Mouse (Mus musculus) lung, postnatal 25 days (tissue): ENCODE results near the gene Abhd12.

Experiments
- DNase-seq: peaks from one replicate; pipeline ENCODE4 v3.0.0; 2022; ENCODE audit warnings: low spot score

Abhd12 gene

DNA sequence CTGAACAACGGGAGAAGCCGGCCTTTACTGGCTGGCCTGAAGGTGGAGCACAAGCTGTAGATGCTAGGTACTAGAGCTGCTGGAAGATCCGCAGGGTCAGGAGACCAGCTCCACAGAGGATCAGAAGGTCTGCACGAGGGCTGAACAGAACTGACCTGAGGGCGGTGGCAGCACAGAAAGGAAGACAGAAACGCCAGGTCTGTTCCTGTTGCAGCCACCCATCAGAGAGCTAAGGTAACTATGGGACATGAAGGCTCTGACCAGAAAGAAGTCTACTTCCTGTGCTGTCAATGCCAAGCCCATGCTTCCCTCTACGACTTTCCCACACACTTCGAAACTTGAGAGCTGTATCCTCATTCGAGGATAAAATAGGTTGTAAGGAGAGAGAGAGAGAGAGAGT, 53.3 kb downstream of the Abhd12 start:
- DNase-seq: no peak

DNA sequence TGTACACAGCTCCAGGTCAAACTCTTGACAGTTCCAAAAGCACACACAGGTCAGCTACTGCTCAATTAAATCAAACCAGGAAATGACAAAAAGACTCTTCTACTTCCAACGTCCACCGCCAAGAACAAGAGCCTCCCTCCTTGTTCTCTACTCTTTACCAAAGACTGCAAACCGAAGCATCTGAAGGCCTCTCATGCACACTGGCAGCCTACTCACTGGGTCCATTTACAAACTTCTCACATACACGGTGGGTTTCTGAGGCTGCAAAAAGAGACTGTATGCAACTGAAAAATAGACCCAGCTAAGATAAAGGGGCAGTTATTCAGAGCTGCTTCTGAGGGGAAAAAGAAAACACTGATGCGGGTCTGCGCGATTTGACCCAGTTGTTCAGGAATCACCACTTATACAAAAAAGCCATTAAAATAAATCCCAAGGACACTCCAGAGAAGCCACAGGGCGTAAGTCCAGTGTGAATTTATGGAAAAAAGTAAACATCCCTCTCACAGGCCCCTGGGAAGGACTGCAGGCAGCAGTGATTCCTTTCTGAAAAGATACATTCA, 57.0 kb downstream of the Abhd12 start:
- DNase-seq: no peak

DNA sequence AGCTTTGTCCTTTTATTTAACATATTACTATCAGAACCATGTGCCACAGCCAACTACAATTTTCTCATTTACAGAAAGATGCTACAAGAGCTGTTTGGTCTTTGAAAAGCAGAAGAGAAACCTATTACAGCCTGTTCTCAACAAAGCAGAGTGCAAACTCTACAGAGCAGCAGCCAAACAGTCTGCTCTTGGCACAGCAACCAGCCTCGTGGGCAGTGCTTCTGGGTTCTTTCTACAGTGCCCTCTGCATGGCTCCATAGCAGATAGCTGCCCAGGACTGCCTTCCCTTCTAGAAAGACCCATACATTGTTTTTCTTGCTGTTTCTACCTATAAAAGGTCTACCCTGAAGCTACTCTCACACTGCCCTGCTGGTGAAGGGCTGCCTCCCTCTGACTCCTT, 59.7 kb downstream of the Abhd12 start:
- DNase-seq: no peak

- DNase-seq: no peak
These were observed 62.5 kb downstream of the Abhd12 start for GRCm38 (mm10) chr2:150842049-150842461.

- DNase-seq: no peak
These were observed 63.4 kb downstream of the Abhd12 start for GRCm38 (mm10) chr2:150841109-150841508.

DNA sequence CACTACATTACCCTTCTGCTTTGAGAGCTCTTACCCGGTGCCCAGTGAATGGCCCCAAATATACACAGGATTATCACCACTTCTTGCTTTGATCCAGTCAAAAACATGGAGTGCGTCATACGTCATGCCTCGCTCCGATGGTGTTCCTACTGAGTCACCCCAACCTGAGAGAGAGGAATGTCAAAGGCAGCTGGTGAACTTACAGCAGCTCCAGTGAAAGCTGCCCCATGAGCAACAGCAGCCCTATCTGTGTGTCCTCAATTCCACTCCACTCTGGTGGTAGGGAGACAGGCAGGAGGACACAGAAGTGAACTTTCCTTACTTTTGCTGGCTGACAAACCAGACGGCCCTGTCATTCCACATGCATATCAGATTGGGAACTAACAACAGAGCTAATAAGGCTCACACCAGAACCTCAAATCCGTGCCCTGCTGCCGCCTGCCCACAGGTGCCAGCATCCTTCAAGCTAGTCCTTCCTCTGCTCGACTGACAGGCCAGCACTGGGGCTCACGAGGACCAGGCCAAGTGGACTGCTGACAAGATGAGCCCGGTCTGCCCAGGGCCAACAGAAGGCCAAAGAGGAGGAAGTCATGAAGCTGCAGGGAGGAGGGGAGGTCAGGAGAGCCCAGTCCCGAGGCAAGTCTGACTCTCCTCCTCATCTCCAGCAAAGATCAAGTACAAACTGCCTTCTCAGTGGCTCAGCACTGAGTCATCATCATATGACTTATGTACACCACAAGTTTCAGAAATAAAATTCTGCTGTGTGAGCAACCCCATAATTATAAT, 64.7 kb downstream of the Abhd12 start:
- no peak for DNase-seq

DNA sequence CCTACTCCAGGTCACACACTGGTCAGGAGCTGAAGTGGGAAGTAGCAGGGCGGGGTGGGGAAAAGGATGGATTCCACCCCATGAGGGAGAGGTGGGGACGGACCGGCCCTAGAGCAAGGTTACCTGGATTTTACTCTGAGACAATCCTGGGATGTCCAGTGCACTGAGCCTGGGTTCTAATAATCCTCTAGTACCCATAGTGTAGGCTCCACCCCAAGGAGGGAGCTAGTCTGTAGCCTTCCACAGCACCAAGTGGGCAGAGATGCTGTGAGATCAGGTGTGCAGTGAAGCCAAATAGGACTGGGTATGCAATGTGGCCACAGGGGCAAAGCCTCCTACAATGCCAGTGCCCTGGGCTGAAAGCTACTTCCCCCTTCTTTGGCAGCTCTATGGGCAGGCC, 66.8 kb downstream of the Abhd12 start:
- no peak for DNase-seq

DNA sequence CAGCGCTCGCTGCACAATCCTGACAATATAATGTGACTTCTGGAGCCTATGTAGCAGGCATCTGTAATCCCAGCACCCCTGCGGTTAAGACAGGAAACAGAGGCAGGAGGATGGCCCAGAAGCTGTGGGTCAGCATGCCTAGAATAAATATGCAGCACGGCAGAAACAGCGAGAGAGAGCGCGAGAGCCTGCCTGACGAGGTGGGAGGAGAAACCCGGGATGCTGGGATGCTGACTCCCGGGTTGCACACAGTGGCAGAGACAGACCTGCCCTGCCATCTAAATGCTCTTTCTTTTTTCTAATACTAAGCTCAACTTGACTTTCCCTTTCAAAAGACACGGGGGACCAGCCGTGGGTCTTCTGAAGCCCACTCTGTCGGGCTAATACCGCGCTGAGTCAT, 67.6 kb downstream of the Abhd12 start:
- DNase-seq: no peak

- DNase-seq: no peak
These were observed 68.6 kb downstream of the Abhd12 start for GRCm38 (mm10) chr2:150835975-150836374.

DNA sequence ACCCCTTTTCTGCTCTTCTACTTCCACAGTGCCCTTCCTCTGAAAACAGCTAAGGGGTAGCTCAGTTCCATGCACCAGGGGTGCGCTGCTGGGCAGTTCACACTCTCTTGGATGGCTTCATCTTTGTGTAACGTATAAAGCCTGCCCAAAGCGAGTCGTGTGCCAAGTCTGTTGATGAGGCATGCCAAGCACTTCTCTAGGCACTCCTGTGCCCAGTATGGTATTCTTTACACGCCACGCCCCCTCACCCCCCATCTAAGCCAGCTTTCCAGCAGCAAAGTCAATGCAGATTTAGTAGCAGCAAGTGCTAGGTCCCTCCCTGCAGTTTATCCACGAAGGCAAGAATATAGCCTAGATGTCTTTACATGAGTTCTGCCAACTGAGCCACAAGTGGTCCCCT, 69.9 kb downstream of the Abhd12 start:
- no peak for DNase-seq

DNA sequence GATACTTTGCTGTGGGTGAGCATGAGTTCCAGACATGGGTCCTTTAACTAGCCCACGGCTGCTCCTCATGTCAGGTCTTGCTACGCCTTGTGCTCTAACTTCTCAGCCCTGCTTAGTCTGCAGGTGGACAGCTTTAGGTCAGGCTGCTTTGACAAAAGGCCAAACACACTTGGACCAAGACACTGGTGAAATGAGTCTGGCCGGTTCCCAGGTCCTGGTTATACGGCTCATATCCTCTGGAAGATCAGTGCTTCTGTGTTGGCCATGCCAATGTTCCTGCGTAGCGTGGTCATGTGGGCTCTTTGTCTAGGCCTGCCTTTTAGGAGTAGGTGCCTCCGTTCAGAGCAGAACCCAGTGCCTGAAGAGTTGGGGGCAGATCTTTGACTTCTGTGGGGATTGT, 72.5 kb downstream of the Abhd12 start:
- no peak for DNase-seq

DNA sequence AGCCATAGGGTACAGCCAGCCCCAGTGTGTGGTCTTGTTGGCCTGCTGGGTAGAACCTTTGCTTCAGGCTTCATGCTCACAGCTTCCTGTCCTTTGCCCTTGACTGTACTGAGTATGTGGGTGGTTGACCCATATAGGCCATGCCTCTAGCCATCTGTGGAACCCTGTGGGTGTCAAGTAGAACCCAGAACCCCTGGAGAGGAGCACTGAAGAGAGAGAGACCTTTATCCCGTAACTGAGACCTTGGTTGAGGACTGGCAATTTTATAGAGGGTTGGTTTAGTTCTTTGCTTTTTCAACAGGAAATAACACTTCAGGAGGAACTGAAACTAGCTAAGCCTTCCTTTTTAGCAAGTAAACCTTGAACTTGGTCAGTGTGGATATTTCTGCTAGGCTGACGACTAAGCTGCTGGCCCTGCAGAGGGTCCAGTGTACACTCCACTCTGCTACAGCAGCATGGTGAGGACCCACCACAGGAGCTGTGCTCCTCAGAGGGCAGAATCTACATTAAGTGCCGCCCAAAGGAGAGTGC, 73.6 kb downstream of the Abhd12 start:
- no peak for DNase-seq

DNA sequence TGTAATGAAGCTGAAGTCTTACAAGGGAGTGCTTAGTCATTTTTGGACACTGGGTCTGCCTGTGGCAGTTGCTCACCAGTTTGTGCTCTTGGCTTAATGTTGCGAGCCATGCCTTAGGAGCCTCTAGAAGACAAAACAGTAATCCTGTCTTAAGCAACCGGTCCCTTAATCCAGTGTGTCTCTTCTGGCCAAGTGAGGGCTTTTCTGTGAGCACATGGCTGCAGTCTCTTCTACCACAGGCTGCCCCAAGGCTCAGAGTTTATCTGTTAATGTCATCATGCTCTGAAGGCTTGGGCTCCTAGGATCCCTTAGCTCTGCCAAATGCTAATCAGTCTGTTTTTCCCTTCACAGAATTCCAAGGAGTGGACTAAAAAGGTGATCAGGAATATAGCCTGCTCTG, 74.5 kb downstream of the Abhd12 start:
- no peak for DNase-seq

DNA sequence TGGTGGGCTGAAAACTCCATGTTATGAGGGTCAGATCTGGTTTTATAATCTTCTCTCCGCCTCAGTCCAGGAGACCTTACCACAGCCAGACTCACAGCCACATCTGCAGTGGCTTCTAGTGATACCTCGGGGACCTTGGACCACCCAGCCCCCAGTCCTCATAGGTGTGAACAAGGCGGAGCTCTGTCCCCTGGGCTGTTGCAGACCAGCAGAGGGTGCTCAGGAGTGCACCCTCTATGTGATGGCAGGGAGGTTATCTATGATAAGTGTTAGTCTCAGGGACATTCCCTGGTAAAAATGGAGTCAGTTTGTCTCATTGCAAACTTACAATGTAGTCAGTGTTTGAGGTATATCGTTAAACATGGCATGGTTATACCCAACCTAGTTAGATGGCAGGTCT, 75.9 kb downstream of the Abhd12 start:
- no peak for DNase-seq

DNA sequence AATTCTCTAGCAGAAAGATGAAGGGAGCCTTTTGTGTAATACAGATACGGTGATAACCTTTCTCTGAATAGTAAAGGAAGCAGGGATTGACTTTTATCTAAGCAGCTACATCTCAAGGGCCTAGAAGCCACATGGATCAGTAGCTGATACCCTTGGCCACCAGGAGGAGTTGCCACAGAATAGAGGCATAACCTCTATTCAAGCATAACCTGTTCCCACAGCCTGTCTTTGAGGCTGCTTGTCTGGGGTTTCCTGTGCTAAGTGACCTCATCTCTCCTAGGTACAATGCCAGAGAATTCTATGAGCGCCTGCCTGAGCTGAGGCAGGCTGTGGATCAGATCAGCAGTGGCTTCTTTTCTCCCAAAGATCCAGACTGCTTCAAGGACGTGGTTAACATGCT, 76.4 kb downstream of the Abhd12 start:
- no peak for DNase-seq

DNA sequence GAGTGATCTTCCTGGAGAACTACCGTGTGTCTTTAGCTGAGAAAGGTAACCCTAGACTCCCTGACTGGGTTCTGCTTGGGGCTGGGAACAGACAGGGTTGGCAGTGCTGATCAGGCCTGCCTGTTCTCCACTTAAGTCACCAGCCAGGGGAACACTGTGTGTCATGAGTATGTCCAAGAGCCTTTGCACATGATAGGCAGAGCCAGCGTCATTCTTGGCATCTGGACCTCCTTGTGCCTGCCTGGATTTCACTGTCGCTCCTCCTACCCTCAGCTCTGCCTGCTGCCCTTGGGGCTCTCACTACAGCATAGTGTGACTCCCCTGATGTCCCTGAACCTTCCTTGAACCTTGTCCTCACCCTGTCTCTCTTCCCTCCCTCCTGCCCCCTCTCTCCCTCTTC, 78.1 kb downstream of the Abhd12 start:
- DNase-seq: no peak

- DNase-seq: no peak
These were observed 81.6 kb downstream of the Abhd12 start for GRCm38 (mm10) chr2:150822987-150823386.

DNA sequence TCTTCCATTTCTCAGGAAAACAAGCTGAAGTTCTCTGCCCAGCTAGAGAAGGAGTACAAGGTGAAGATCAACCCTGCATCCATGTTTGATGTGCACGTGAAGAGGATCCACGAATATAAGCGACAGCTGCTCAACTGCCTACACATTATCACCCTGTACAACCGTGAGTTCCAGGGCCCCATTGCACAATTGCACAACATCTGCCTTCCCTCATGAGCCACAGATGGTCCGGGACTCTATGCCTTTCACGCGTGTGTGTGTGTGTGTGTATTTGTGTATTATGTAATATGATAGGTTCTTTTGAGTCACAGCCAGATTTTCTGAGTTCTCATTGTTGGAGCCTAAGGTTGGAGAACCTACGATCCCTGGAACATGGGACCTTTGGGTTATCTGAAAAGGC, 83.8 kb downstream of the Abhd12 start:
- DNase-seq: no peak

DNA sequence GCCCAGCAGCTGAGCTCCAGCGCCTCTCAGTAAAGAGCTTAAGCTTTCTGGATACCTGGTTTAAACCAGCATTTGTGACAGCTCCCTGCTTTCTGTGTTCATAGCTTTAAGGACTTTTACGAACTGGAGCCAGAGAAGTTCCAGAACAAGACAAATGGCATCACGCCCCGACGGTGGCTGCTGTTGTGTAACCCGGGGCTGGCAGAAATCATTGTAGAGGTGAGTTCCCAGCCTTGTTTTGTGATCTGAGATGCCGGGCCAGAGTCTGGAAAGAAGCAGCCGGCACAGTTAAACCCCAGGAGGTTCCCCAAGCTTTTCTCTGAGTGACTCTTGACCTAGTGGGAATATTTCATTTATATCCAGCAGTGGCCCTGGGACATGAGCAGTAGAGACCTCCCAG, 85.8 kb downstream of the Abhd12 start:
- no peak for DNase-seq

- no peak for DNase-seq
These were observed 87.7 kb downstream of the Abhd12 start for GRCm38 (mm10) chr2:150816676-150817402.

GRCm38 (mm10) chr2:150812816-150813215, 91.7 kb downstream of the Abhd12 start:
- DNase-seq: no peak

GRCm38 (mm10) chr2:150810603-150811002, 93.9 kb downstream of the Abhd12 start:
- no peak for DNase-seq

GRCm38 (mm10) chr2:150808812-150809211, 95.7 kb downstream of the Abhd12 start:
- no peak for DNase-seq
